Mouse (Mus musculus): ENCODE data around the gene Hs2st1.

GRCm38 (mm10) chr3:144570816-144571487, 971 bp upstream of the Hs2st1 start:
- TF ChIP-seq CTCF (IDR thresholded peaks at IDR 0.05; ENCODE audit: low read depth), result no peak
- no peak for TF ChIP-seq EP300 (optimal IDR thresholded peaks at IDR 0.05)

Data from stomach, postnatal 0 days (tissue).